Mouse (Mus musculus): ENCODE measurements around the gene Gm527. TPM values are rescaled to one million over a fixed set of nuclear protein-coding genes. Genes with fewer than 3 reads are reported as not detected.

Gm527 gene
- 1.0 and 1.1 TPM in 2 replicates for polyA plus RNA-seq (2015; fragmentation: Nextera tagmentation; extraction: Ambion mirVana)

DNA sequence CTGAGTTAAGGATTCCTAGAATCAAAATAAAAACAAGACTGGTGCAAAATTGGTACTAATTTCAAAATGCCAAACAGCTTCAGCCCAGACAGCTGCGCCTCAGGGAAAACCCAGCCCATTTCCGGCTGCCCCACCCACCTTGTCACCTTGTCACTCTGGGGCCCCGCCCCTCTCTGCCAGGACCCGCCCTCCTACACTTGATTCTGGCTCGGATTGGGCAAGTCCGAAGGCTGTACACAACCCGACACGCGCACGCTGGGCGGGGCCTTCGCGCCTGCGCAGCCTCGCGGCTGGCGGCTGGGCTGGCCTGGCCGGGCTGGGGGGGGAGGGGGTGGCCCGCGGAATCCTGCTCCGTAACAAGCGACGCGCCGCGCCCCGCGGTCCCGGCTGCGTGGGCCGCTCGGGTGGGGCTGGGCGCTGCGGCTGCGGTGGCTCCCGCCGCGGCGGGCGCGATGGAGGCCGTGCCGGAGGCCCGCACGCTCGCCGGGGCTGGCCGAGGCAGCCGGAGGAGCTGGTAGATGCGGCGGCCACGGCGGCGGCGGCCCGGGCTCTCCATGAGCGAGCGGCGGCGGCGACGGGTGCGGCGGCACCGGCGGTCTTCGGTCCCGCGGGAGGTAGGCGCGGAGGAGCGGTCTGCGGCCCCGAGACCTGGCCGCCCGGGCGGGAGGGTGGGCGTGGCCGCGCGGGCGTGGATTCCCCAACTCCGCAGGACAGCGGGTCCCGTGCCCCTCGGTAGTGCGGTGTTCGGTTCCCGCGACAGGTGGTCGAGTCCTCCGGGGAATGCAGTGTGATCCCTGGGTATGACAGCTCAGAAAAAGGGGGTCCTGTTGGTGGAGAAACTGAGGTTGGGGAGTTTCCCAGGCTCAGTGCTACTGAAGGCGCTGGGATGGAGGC, at the start of gene Gm527:
Gene Gm527 (plus strand): TSS at position 329 of the 894 bp plus-strand sequence.
- Histone ChIP-seq H3K4me1 (replicated peaks; ENCODE audit: control insufficient read depth, insufficient read depth, low read length) (no peaks in the 10 kb centered on the region), H3K27me3 (ENCODE audit: control insufficient read depth, insufficient read depth, low read depth, low read length) (no peaks in the 10 kb centered on the region), H3K9ac (ENCODE audit: low read length) (peak within 1 kb of the TSS; percentile 82), H3K4me2 (ENCODE audit: low read depth, low read length) (peak within 1 kb of the TSS; percentile 93), H3K27ac (ENCODE audit: low read length) (peak within 1 kb of the TSS; percentile 49; the same call in 1 of the 2 replicates), H3K4me3 (ENCODE audit: low read length) (peak within 1 kb of the TSS; percentile 90), H3K36me3 (ENCODE audit: control insufficient read depth, insufficient read depth, low read length) (no peaks in the 10 kb centered on the region), H3K9me3 (ENCODE audit: control insufficient read depth, low read length) (no peaks in the 10 kb centered on the region)
- peak; percentile 100 for ATAC-seq (ENCODE audit: low read depth)
- WGBS, result under 1% methylated on average over 71 of the region's 93 CpGs

DNA sequence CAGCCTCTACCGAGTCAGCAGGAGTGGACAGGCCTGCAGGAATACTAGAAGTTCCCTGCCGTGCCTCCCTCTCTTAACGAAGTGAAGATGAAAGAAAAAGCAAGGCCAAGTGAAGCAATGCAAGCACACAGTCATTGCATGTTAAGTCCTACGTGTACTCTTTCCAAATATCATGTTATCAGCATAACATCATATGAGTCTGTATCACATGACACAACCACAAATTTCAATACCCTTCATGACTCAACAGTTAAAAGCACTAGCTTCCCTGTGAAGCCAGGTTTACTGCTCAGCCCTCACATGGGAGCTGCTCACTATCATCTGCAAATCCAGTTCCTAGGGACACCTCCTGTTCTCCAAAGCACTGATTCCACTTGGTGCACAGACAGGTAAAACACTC, 46.6 kb upstream of the Gm527 start:
- whole genome bisulfite sequencing, result 56% methylated on average over 4 of the region's 4 CpGs
- H3K4me2 ChIP-seq (ENCODE audit: low read depth, low read length), result no peak overlapping the region
- H3K4me3 ChIP-seq (ENCODE audit: low read length), result no peak overlapping the region
- no peak for ATAC-seq (ENCODE audit: low read depth)
- H3K36me3 ChIP-seq (ENCODE audit: control insufficient read depth, insufficient read depth, low read length), result no peaks in the 10 kb centered on the region
- no peak overlapping the region for H3K27ac ChIP-seq (ENCODE audit: low read length)
- H3K9ac ChIP-seq (ENCODE audit: low read length), result no peak overlapping the region
- H3K27me3 ChIP-seq (ENCODE audit: control insufficient read depth, insufficient read depth, low read depth, low read length), result no peaks in the 10 kb centered on the region
- H3K4me1 ChIP-seq (replicated peaks; ENCODE audit: control insufficient read depth, insufficient read depth, low read length), result no peaks in the 10 kb centered on the region
- H3K9me3 ChIP-seq (ENCODE audit: control insufficient read depth, low read length), result no peaks in the 10 kb centered on the region

GRCm38 (mm10) chr12:64897060-64897730, 20.5 kb upstream of the Gm527 start:
- Histone ChIP-seq H3K27ac (ENCODE audit: low read length) (no peak overlapping the region), H3K4me1 (replicated peaks; ENCODE audit: control insufficient read depth, insufficient read depth, low read length) (no peaks in the 10 kb centered on the region), H3K4me3 (ENCODE audit: low read length) (no peak overlapping the region), H3K4me2 (ENCODE audit: low read depth, low read length) (no peak overlapping the region), H3K9me3 (ENCODE audit: control insufficient read depth, low read length) (no peaks in the 10 kb centered on the region), H3K36me3 (ENCODE audit: control insufficient read depth, insufficient read depth, low read length) (no peaks in the 10 kb centered on the region), H3K27me3 (ENCODE audit: control insufficient read depth, insufficient read depth, low read depth, low read length) (no peaks in the 10 kb centered on the region), H3K9ac (ENCODE audit: low read length) (no peak overlapping the region)
- 35% methylated on average over 4 of the region's 4 CpGs for WGBS
- no peak for ATAC-seq (ENCODE audit: low read depth)

DNA sequence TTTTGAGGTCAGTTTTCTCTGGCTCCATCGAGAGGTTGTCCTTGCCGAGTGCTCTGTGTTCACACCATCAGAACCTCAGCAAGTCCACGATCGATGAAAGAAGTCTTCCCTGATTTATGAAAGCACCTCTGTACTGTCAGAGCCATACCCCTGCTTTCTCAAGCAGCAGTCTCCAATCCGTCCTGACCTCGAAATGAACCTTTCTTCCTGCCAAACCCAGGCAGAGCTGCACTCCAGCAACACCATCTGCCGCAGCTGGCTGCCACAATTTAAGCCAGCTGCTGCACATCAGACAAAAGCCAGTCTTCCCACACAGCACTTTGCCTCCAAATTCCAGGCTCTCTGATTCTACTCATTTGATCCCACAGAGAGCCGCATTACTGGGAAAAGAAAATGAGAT, 15.2 kb upstream of the Gm527 start:
- Histone ChIP-seq H3K9me3 (ENCODE audit: control insufficient read depth, low read length) (no peaks in the 10 kb centered on the region), H3K36me3 (ENCODE audit: control insufficient read depth, insufficient read depth, low read length) (no peaks in the 10 kb centered on the region), H3K4me3 (ENCODE audit: low read length) (no peak overlapping the region), H3K27ac (ENCODE audit: low read length) (no peak overlapping the region), H3K4me1 (replicated peaks; ENCODE audit: control insufficient read depth, insufficient read depth, low read length) (no peaks in the 10 kb centered on the region; the same call in 1 of the 2 replicates), H3K4me2 (ENCODE audit: low read depth, low read length) (0 out of 2 replicates have a peak overlapping the region, but pooled peaks have one; percentile 7), H3K27me3 (ENCODE audit: control insufficient read depth, insufficient read depth, low read depth, low read length) (no peaks in the 10 kb centered on the region), H3K9ac (ENCODE audit: low read length) (no peak overlapping the region)
- WGBS, result 21% methylated on average over 8 of the region's 8 CpGs
- ATAC-seq (ENCODE audit: low read depth), result peak; percentile 92

- Histone ChIP-seq H3K36me3 (ENCODE audit: control insufficient read depth, insufficient read depth, low read length) (no peaks in the 10 kb centered on the region), H3K4me3 (ENCODE audit: low read length) (no peak overlapping the region), H3K27me3 (ENCODE audit: control insufficient read depth, insufficient read depth, low read depth, low read length) (no peaks in the 10 kb centered on the region), H3K4me2 (ENCODE audit: low read depth, low read length) (no peak overlapping the region), H3K9me3 (ENCODE audit: control insufficient read depth, low read length) (no peaks in the 10 kb centered on the region), H3K27ac (ENCODE audit: low read length) (no peak overlapping the region), H3K4me1 (replicated peaks; ENCODE audit: control insufficient read depth, insufficient read depth, low read length) (no peaks in the 10 kb centered on the region; the same call in 1 of the 2 replicates), H3K9ac (ENCODE audit: low read length) (no peak overlapping the region)
- peak; percentile 18; the same call in 1 of the 2 replicates for ATAC-seq (ENCODE audit: low read depth)
- WGBS, result 52% methylated on average over 8 of the region's 8 CpGs
Measured at GRCm38 (mm10) chr12:64903186-64903585, 14.5 kb upstream of the Gm527 start.

GRCm38 (mm10) chr12:64912996-64913395, 4.7 kb upstream of the Gm527 start:
- Histone ChIP-seq H3K4me2 (ENCODE audit: low read depth, low read length) (no peak overlapping the region), H3K27ac (ENCODE audit: low read length) (no peak overlapping the region), H3K36me3 (ENCODE audit: control insufficient read depth, insufficient read depth, low read length) (no peaks in the 10 kb centered on the region), H3K9ac (ENCODE audit: low read length) (no peak overlapping the region), H3K27me3 (ENCODE audit: control insufficient read depth, insufficient read depth, low read depth, low read length) (no peaks in the 10 kb centered on the region), H3K4me1 (replicated peaks; ENCODE audit: control insufficient read depth, insufficient read depth, low read length) (no peaks in the 10 kb centered on the region), H3K9me3 (ENCODE audit: control insufficient read depth, low read length) (no peaks in the 10 kb centered on the region), H3K4me3 (ENCODE audit: low read length) (no peak overlapping the region)
- ATAC-seq (ENCODE audit: low read depth), result no peak
- WGBS, result 57% methylated on average over 6 of the region's 6 CpGs

DNA sequence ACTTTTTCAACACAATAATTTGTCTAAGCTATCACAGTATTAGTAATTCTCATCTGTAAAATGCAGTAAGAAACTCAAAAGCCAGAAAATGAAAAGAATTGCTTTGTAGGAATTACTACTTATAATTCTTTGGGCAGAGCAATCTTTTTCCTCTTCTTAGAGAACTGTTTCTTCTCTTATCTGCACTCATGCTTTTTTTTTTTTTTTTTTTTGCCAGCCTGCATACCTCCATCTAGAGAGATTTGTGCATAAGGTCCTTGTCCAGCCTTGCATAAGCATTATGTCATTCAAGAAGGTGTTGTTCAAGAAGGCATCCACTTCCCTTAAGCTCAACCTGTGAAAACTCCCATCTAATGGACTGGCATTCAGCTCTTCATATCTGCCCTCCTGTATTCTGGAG, 971 bp upstream of the Gm527 start:
- H3K4me1 ChIP-seq (replicated peaks; ENCODE audit: control insufficient read depth, insufficient read depth, low read length), result no peaks in the 10 kb centered on the region
- H3K27ac ChIP-seq (ENCODE audit: low read length), result no peak overlapping the region
- no peaks in the 10 kb centered on the region for H3K9me3 ChIP-seq (ENCODE audit: control insufficient read depth, low read length)
- no peak overlapping the region for H3K4me3 ChIP-seq (ENCODE audit: low read length)
- ATAC-seq (ENCODE audit: low read depth), result no peak
- H3K27me3 ChIP-seq (ENCODE audit: control insufficient read depth, insufficient read depth, low read depth, low read length), result no peaks in the 10 kb centered on the region
- no peak overlapping the region for H3K9ac ChIP-seq (ENCODE audit: low read length)
- H3K36me3 ChIP-seq (ENCODE audit: control insufficient read depth, insufficient read depth, low read length), result no peaks in the 10 kb centered on the region
- H3K4me2 ChIP-seq (ENCODE audit: low read depth, low read length), result no peak overlapping the region

GRCm38 (mm10) chr12:64937493-64937892, 19.8 kb downstream of the Gm527 start:
- H3K27me3 ChIP-seq (ENCODE audit: control insufficient read depth, insufficient read depth, low read depth, low read length), result no peaks in the 10 kb centered on the region
- H3K4me2 ChIP-seq (ENCODE audit: low read depth, low read length), result no peak overlapping the region
- 86% methylated on average over 2 of the region's 2 CpGs for WGBS
- no peaks in the 10 kb centered on the region for H3K9me3 ChIP-seq (ENCODE audit: control insufficient read depth, low read length)
- H3K9ac ChIP-seq (ENCODE audit: low read length), result no peak overlapping the region
- H3K36me3 ChIP-seq (ENCODE audit: control insufficient read depth, insufficient read depth, low read length), result no peaks in the 10 kb centered on the region
- no peaks in the 10 kb centered on the region for H3K4me1 ChIP-seq (replicated peaks; ENCODE audit: control insufficient read depth, insufficient read depth, low read length)
- ATAC-seq (ENCODE audit: low read depth), result no peak
- no peak overlapping the region for H3K27ac ChIP-seq (ENCODE audit: low read length)
- H3K4me3 ChIP-seq (ENCODE audit: low read length), result no peak overlapping the region

- 18% methylated on average over 4 of the region's 4 CpGs for WGBS
- Histone ChIP-seq H3K27ac (ENCODE audit: low read length) (peak overlapping the region; percentile 62), H3K9ac (ENCODE audit: low read length) (peak overlapping the region; percentile 68), H3K4me2 (ENCODE audit: low read depth, low read length) (peak overlapping the region; percentile 93), H3K4me3 (ENCODE audit: low read length) (peak overlapping the region; percentile 98), H3K27me3 (ENCODE audit: control insufficient read depth, insufficient read depth, low read depth, low read length) (no peaks in the 10 kb centered on the region), H3K4me1 (replicated peaks; ENCODE audit: control insufficient read depth, insufficient read depth, low read length) (peaks cover 6% of the 10 kb centered on the region), H3K36me3 (ENCODE audit: control insufficient read depth, insufficient read depth, low read length) (no peaks in the 10 kb centered on the region), H3K9me3 (ENCODE audit: control insufficient read depth, low read length) (no peaks in the 10 kb centered on the region)
- no peak for ATAC-seq (ENCODE audit: low read depth)
Measured at GRCm38 (mm10) chr12:64964560-64964959, 46.9 kb downstream of the Gm527 start.

Measured in lung, embryonic 16.5 days (tissue).